Mouse (Mus musculus): ENCODE measurements around the gene Serpina3f. TPM values are rescaled to one million over a fixed set of nuclear protein-coding genes. Genes with fewer than 3 reads are reported as not detected.
"Not testable (repeated sequence)": the region's sequence is repeated elsewhere in the genome, so short reads cannot be mapped to it uniquely, and the experiment has no call there.

Gene Serpina3f
- polyA plus RNA-seq, 1 experiment from 2014 or later, result 0.32 TPM

GRCm38 (mm10) chr12:104221616-104222015 is 7.3 kb downstream of the Serpina3f start:
- Histone ChIP-seq H3K4me1 (peaks cover 3% of the 10 kb centered on the region; the same call in 1 of the 2 replicates), H3K36me3 (replicated peaks) (no peaks in the 10 kb centered on the region), H3K27ac (no peak overlapping the region), H3K27me3 (ENCODE audit: poor library complexity, severe bottlenecking) (no peaks in the 10 kb centered on the region), H3K9me3 (no peaks in the 10 kb centered on the region), H3K4me3 (no peak overlapping the region)
- DNase-seq (ENCODE audit: extremely low spot score, low spot score), result no peak
- 92% methylated on average over 1 of the region's 1 CpGs for WGBS

- no peaks in the 10 kb centered on the region for H3K27me3 ChIP-seq (ENCODE audit: poor library complexity, severe bottlenecking)
- 69% methylated on average over 1 of the region's 1 CpGs for WGBS
- H3K4me3 ChIP-seq, result no peak overlapping the region
- H3K4me1 ChIP-seq, result peaks cover 3% of the 10 kb centered on the region; the same call in 1 of the 2 replicates
- no peak overlapping the region for H3K27ac ChIP-seq
- no peak for DNase-seq (ENCODE audit: extremely low spot score, low spot score)
- no peaks in the 10 kb centered on the region for H3K36me3 ChIP-seq (replicated peaks)
- no peaks in the 10 kb centered on the region for H3K9me3 ChIP-seq
Measured at GRCm38 (mm10) chr12:104223690-104224089, 9.3 kb downstream of the Serpina3f start.

- Histone ChIP-seq H3K9me3 (no peaks in the 10 kb centered on the region), H3K27ac (no peak overlapping the region), H3K4me3 (no peak overlapping the region), H3K4me1 (peaks cover 3% of the 10 kb centered on the region; the same call in 1 of the 2 replicates), H3K27me3 (ENCODE audit: poor library complexity, severe bottlenecking) (no peaks in the 10 kb centered on the region), H3K36me3 (replicated peaks) (no peaks in the 10 kb centered on the region)
- no peak for DNase-seq (ENCODE audit: extremely low spot score, low spot score)
- whole genome bisulfite sequencing, result 78% methylated on average over 7 of the region's 7 CpGs
Measured at GRCm38 (mm10) chr12:104224598-104225300, 10.4 kb downstream of the Serpina3f start.

- 69% methylated on average over 2 of the region's 2 CpGs for WGBS
- H3K4me3 ChIP-seq, result no peak overlapping the region
- peaks cover 4% of the 10 kb centered on the region; the same call in 1 of the 2 replicates for H3K4me1 ChIP-seq
- no peak for DNase-seq (ENCODE audit: extremely low spot score, low spot score)
- H3K9me3 ChIP-seq, result no peaks in the 10 kb centered on the region
- no peaks in the 10 kb centered on the region for H3K27me3 ChIP-seq (ENCODE audit: poor library complexity, severe bottlenecking)
- H3K27ac ChIP-seq, result no peak overlapping the region
- H3K36me3 ChIP-seq (replicated peaks), result no peaks in the 10 kb centered on the region
Measured at GRCm38 (mm10) chr12:104230762-104231161, 16.4 kb downstream of the Serpina3f start.

GRCm38 (mm10) chr12:104235915-104236314 is 21.6 kb downstream of the Serpina3f start, which contains the start of gene Serpina3g:
Gene Serpina3g (plus strand): TSS chr12:104236245.
- Histone ChIP-seq H3K27ac (no peak within 1 kb of the TSS), H3K4me1 (peaks cover 4% of the 10 kb centered on the region; the same call in 1 of the 2 replicates), H3K9me3 (no peaks in the 10 kb centered on the region), H3K36me3 (replicated peaks) (no peaks in the 10 kb centered on the region), H3K27me3 (ENCODE audit: poor library complexity, severe bottlenecking) (no peaks in the 10 kb centered on the region), H3K4me3 (no peak within 1 kb of the TSS)
- no peak for DNase-seq (ENCODE audit: extremely low spot score, low spot score)
- 81% methylated on average over 5 of the region's 5 CpGs for WGBS

- H3K4me3 ChIP-seq; H3K27ac ChIP-seq; H3K36me3 ChIP-seq (replicated peaks); H3K27me3 ChIP-seq (ENCODE audit: poor library complexity, severe bottlenecking); H3K4me1 ChIP-seq; H3K9me3 ChIP-seq; DNase-seq (ENCODE audit: extremely low spot score, low spot score): not testable (repeated sequence)
- WGBS, result 78% methylated on average over 1 of the region's 1 CpGs
Measured at GRCm38 (mm10) chr12:104238048-104238447, 23.7 kb downstream of the Serpina3f start.

- no peak for DNase-seq (ENCODE audit: extremely low spot score, low spot score)
- Histone ChIP-seq H3K9me3 (no peaks in the 10 kb centered on the region), H3K36me3 (replicated peaks) (no peaks in the 10 kb centered on the region), H3K27me3 (ENCODE audit: poor library complexity, severe bottlenecking) (no peaks in the 10 kb centered on the region), H3K4me1 (peaks cover 8% of the 10 kb centered on the region; the same call in 1 of the 2 replicates), H3K4me3 (no peak overlapping the region), H3K27ac (no peak overlapping the region)
Measured at GRCm38 (mm10) chr12:104243307-104243706, 29.0 kb downstream of the Serpina3f start.

- no peak for DNase-seq (ENCODE audit: extremely low spot score, low spot score)
- Histone ChIP-seq H3K27ac (no peak overlapping the region), H3K9me3 (no peaks in the 10 kb centered on the region), H3K4me1 (peaks cover 8% of the 10 kb centered on the region; the same call in 1 of the 2 replicates), H3K4me3 (no peak overlapping the region), H3K27me3 (ENCODE audit: poor library complexity, severe bottlenecking) (no peaks in the 10 kb centered on the region), H3K36me3 (replicated peaks) (no peaks in the 10 kb centered on the region)
- 86% methylated on average over 1 of the region's 1 CpGs for WGBS
Measured at GRCm38 (mm10) chr12:104245092-104245491, 30.7 kb downstream of the Serpina3f start.

GRCm38 (mm10) chr12:104245595-104245994 is 31.3 kb downstream of the Serpina3f start:
- Histone ChIP-seq H3K36me3 (replicated peaks) (no peaks in the 10 kb centered on the region), H3K4me3 (no peak overlapping the region), H3K27me3 (ENCODE audit: poor library complexity, severe bottlenecking) (no peaks in the 10 kb centered on the region), H3K4me1 (peaks cover 8% of the 10 kb centered on the region; the same call in 1 of the 2 replicates), H3K27ac (no peak overlapping the region), H3K9me3 (no peaks in the 10 kb centered on the region)
- WGBS, result 88% methylated on average over 3 of the region's 3 CpGs
- no peak for DNase-seq (ENCODE audit: extremely low spot score, low spot score)

GRCm38 (mm10) chr12:104247553-104248002 is 33.2 kb downstream of the Serpina3f start:
- no peak for DNase-seq (ENCODE audit: extremely low spot score, low spot score)

GRCm38 (mm10) chr12:104248231-104248630 is 33.9 kb downstream of the Serpina3f start:
- H3K36me3 ChIP-seq (replicated peaks), result no peaks in the 10 kb centered on the region
- H3K27ac ChIP-seq, result no peak overlapping the region

More at GRCm38 (mm10) chr12:104247553-104248002, 33.2 kb downstream of the Serpina3f start:
- no peaks in the 10 kb centered on the region for H3K9me3 ChIP-seq
- no peak overlapping the region for H3K27ac ChIP-seq
- H3K4me1 ChIP-seq, result peaks cover 8% of the 10 kb centered on the region; the same call in 1 of the 2 replicates
- H3K27me3 ChIP-seq (ENCODE audit: poor library complexity, severe bottlenecking), result no peaks in the 10 kb centered on the region
- H3K4me3 ChIP-seq, result no peak overlapping the region
- no peaks in the 10 kb centered on the region for H3K36me3 ChIP-seq (replicated peaks)

GRCm38 (mm10) chr12:104261041-104261440 is 46.7 kb downstream of the Serpina3f start:
- Histone ChIP-seq H3K27ac (no peak overlapping the region), H3K9me3 (no peaks in the 10 kb centered on the region), H3K4me3 (no peak overlapping the region)

More at GRCm38 (mm10) chr12:104248231-104248630, 33.9 kb downstream of the Serpina3f start:
- H3K4me3 ChIP-seq, result no peak overlapping the region
- DNase-seq (ENCODE audit: extremely low spot score, low spot score), result no peak
- H3K4me1 ChIP-seq, result peaks cover 8% of the 10 kb centered on the region; the same call in 1 of the 2 replicates
- WGBS, result 82% methylated on average over 3 of the region's 3 CpGs
- no peaks in the 10 kb centered on the region for H3K27me3 ChIP-seq (ENCODE audit: poor library complexity, severe bottlenecking)
- H3K9me3 ChIP-seq, result no peaks in the 10 kb centered on the region

GRCm38 (mm10) chr12:104262863-104263262 is 48.5 kb downstream of the Serpina3f start, which contains the start of gene Serpina3i:
Gene Serpina3i (plus strand): TSS chr12:104263122.
- H3K4me3 ChIP-seq, result no peak within 1 kb of the TSS
- no peak within 1 kb of the TSS for H3K27ac ChIP-seq
- H3K4me1 ChIP-seq, result peaks cover 10% of the 10 kb centered on the region
- no peaks in the 10 kb centered on the region for H3K27me3 ChIP-seq (ENCODE audit: poor library complexity, severe bottlenecking)
- no peaks in the 10 kb centered on the region for H3K36me3 ChIP-seq (replicated peaks)
- H3K9me3 ChIP-seq, result no peaks in the 10 kb centered on the region
- no peak for DNase-seq (ENCODE audit: extremely low spot score, low spot score)

More at GRCm38 (mm10) chr12:104261041-104261440, 46.7 kb downstream of the Serpina3f start:
- DNase-seq (ENCODE audit: extremely low spot score, low spot score), result no peak
- Histone ChIP-seq H3K27me3 (ENCODE audit: poor library complexity, severe bottlenecking) (no peaks in the 10 kb centered on the region), H3K4me1 (peaks cover 10% of the 10 kb centered on the region), H3K36me3 (replicated peaks) (no peaks in the 10 kb centered on the region)
- WGBS, result 72% methylated on average over 3 of the region's 3 CpGs
